Mouse (Mus musculus): ENCODE results near the gene Ncoa7. TPM values are rescaled to one million over a fixed set of nuclear protein-coding genes. Genes with fewer than 3 reads are reported as not detected.

Ncoa7 gene
- polyA plus RNA-seq, 1 experiment from 2014 or later: 6.8 TPM

DNA sequence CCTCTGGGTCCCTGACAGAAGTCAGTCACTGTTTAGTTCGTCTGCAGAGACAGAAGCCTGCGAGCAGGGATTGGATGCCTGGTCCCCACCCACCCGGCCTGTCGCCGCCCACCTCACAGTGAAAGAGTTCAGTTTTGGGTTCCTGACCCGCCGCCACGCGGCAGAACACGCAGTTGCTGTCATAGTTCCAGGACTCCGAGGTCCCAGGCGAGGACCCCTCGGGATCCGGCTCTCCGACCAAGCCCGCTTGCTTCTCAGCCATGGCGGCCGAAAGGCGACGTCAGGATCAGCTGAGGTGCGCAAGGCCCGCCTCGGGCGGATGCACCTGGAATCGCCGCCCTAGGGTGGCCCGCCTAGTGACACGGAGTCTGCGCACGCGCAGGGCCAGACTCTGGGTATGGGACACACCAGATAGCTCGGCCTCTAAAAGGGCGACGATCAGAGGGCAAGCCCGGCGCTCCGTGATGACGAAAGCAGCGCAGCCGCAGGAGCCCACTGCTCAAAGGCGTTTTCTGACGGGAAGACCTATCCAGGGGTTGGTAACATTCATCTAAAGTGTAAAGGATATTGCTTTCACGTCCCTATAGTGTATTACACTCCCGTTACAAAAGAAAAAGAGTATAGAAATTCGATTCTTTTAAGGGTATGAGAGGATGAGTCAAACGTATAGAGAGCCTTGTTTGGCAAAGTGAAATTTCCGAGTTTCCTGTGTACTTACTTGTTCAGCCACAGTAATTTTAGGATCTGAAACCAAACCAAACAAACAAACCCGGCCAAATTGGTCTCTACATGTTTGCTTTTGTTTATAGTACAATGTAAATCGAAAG lies 184.8 kb downstream of the Ncoa7 start:
- Histone ChIP-seq H3K36me3 (no peaks in the 10 kb centered on the region), H3K27ac (peak overlapping the region; percentile 93), H3K27me3 (ENCODE audit: insufficient read depth, poor library complexity, severe bottlenecking) (no peaks in the 10 kb centered on the region), H3K4me1 (replicated peaks) (peaks cover 13% of the 10 kb centered on the region), H3K9me3 (no peaks in the 10 kb centered on the region), H3K4me3 (peak overlapping the region; percentile 74)
- WGBS: 1% methylated on average over 49 of the region's 49 CpGs
- DNase-seq (ENCODE audit: low spot score): peak; percentile 98

DNA sequence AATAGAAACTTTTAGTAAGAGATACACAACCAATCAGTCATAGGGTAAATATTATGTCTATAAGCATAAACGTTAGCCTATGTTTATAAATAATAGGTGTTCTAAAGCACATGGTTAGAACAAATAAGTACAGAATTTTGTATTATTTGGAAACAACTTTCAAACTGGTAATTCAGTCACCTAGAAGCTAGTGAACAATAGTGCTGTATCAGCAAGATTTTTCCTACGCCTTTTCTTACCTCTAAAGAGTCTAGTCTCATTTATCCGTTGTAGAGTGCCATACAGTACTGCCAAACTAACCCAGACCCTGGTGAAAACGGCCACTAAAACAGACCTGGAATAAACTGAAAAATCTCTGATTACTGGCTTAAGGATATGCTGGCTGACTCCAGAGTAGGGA lies 190.1 kb downstream of the Ncoa7 start:
- H3K4me1 ChIP-seq (replicated peaks): peaks cover 10% of the 10 kb centered on the region
- H3K27me3 ChIP-seq (ENCODE audit: insufficient read depth, poor library complexity, severe bottlenecking): no peaks in the 10 kb centered on the region
- 83% methylated on average over 4 of the region's 4 CpGs for WGBS
- 0 out of 2 replicates have a peak, but pooled peaks cover 6% of the 10 kb centered on the region for H3K36me3 ChIP-seq
- no peak for DNase-seq (ENCODE audit: low spot score)
- H3K27ac ChIP-seq: no peak overlapping the region
- no peaks in the 10 kb centered on the region for H3K9me3 ChIP-seq
- H3K4me3 ChIP-seq: no peak overlapping the region

DNA sequence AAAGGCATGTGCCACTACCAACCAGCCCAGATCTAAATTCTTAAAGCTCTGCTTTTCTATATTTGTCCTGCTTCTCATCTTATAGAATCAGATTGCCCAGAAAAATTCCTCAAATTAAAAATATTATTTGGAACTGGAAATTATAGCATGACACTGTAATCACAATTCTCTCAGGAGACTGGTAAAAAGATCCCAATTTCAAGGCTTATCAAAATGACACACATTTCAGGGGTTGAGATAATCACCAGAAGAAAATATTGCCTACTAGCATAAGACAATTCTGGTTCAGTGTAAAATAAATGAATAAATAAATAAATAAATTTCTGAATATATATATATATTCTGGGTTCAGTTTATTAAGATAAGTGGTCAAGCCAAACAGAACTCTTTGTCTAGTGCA lies 193.5 kb downstream of the Ncoa7 start:
- Histone ChIP-seq H3K4me1 (replicated peaks) (no peaks in the 10 kb centered on the region), H3K27ac (no peak overlapping the region), H3K9me3 (no peaks in the 10 kb centered on the region), H3K4me3 (no peak overlapping the region), H3K36me3 (peaks cover 12% of the 10 kb centered on the region; the same call in 1 of the 2 replicates), H3K27me3 (ENCODE audit: insufficient read depth, poor library complexity, severe bottlenecking) (no peaks in the 10 kb centered on the region)
- no peak for DNase-seq (ENCODE audit: low spot score)

DNA sequence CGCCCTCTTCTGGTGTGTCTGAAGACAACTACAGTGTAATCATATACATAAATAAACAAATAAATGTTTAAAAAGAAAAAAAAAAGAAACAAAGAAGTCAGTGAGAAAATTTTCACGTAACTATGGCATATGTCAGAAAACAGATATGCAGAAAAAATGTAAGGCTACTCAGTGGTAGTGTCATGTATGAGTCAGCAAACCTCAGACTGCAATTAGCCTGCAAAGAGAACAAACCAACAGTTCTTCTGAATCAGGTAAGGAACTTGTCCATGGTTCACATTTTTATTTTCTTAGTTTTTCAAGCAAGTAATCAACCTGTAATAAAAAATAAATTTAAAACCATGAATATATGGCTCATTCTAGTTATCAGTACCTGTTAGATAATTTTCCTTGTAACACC lies 195.0 kb downstream of the Ncoa7 start:
- Histone ChIP-seq H3K36me3 (peaks cover 12% of the 10 kb centered on the region; the same call in 1 of the 2 replicates), H3K4me1 (replicated peaks) (no peaks in the 10 kb centered on the region), H3K9me3 (no peaks in the 10 kb centered on the region), H3K27ac (no peak overlapping the region), H3K27me3 (ENCODE audit: insufficient read depth, poor library complexity, severe bottlenecking) (no peaks in the 10 kb centered on the region), H3K4me3 (no peak overlapping the region)
- WGBS: 73% methylated on average over 2 of the region's 2 CpGs
- no peak for DNase-seq (ENCODE audit: low spot score)

DNA sequence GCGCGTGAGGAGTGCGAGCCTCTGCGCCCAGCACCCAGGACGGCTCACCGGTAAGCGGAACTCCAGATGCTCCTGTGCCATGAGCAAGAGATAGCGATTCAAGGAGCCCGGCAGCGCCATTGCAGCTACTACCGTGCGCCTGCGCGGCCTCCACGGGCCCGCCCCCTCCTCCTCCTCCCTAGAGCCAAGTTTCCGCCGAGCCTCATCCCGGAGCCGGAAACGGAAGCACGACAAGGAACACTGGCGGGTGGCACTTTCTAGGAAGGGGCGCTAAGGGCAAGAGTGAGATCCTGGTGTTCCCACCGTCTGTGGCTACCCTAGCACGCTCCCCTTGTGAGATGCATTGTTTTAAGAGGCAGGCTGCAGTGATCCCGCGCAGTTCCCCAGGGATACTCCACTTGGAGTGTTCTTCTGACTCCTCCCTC lies 202.6 kb downstream of the Ncoa7 start, which contains the start of gene Trmt11:
Gene Trmt11 (minus strand): TSS at position 208 of the 425 bp plus-strand sequence.
- Histone ChIP-seq H3K27ac (peak within 1 kb of the TSS; percentile 96), H3K4me1 (replicated peaks) (peaks cover 15% of the 10 kb centered on the region), H3K9me3 (no peaks in the 10 kb centered on the region), H3K27me3 (ENCODE audit: insufficient read depth, poor library complexity, severe bottlenecking) (no peaks in the 10 kb centered on the region), H3K36me3 (peaks cover 22% of the 10 kb centered on the region), H3K4me3 (peak within 1 kb of the TSS; percentile 85)
- WGBS: under 1% methylated on average over 27 of the region's 28 CpGs
- peak; percentile 92 for DNase-seq (ENCODE audit: low spot score)

DNA sequence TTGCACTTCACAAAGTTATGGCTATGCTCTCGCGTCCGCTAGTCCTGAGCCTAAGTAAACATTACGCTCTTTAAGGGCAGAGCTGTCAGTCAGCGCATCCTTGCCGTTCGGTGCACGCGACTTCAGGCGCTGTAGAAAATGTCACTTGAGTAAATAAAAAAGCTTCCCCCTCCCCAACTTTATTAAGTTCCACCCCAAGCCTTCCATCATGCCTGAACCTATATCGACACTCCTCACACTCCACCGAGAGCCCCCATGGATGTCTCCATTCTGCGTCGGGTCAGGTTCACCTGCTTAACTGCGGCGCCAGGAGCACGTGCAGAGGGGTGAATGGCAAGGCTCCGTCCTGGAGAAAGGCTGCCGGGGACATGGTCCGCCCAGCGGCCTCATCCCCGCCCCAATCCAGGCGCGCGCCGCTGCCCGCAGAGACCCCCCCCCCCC lies 203.0 kb downstream of the Ncoa7 start:
- Histone ChIP-seq H3K36me3 (peaks cover 27% of the 10 kb centered on the region), H3K4me3 (peak overlapping the region; percentile 85), H3K27me3 (ENCODE audit: insufficient read depth, poor library complexity, severe bottlenecking) (no peaks in the 10 kb centered on the region), H3K9me3 (no peaks in the 10 kb centered on the region), H3K27ac (peak overlapping the region; percentile 96), H3K4me1 (replicated peaks) (peaks cover 15% of the 10 kb centered on the region)
- no peak for DNase-seq (ENCODE audit: low spot score)
- under 1% methylated on average over 25 of the region's 27 CpGs for WGBS

DNA sequence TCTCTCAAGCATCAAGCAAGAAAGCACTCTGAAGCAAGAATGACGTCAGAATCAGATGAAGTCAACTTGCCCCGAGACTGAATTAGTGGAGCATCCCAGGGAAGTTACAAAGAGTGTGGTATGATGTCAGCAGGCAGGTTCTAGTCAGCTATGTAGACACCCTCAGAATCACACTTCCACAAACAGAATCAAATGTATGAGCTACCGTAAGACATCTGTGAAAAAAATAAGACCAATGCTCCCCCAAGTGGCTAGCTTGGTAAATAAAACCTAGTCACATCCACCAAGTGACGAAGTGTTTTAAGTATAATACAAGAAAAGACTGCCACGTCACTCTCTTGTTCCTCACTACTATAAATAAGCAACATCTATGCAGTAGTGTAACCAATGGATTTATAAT lies 216.1 kb downstream of the Ncoa7 start:
- no peaks in the 10 kb centered on the region for H3K9me3 ChIP-seq
- no peaks in the 10 kb centered on the region for H3K27me3 ChIP-seq (ENCODE audit: insufficient read depth, poor library complexity, severe bottlenecking)
- H3K27ac ChIP-seq: no peak overlapping the region
- H3K4me1 ChIP-seq (replicated peaks): no peaks in the 10 kb centered on the region
- no peak overlapping the region for H3K4me3 ChIP-seq
- 88% methylated on average over 5 of the region's 5 CpGs for WGBS
- no peak for DNase-seq (ENCODE audit: low spot score)
- peaks cover 88% of the 10 kb centered on the region for H3K36me3 ChIP-seq

DNA sequence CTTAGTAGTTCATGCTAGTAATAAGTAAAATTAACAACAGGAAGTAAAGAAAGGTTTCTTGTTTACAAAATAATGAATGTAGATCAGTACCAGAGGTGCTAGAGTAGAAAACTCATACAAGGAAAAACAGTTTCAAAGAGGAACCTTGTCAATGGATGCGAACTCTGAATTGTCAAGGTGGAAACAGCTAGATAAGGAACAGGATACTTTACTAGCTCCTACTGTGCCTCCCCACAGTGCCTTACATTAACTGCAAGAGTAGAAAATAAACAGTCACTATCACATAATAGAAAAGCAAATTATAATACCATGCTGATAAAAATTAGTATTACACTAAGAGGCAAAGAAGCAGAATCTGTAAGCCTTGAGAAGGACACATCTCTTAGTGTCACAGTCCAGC lies 217.4 kb downstream of the Ncoa7 start:
- Histone ChIP-seq H3K27me3 (ENCODE audit: insufficient read depth, poor library complexity, severe bottlenecking) (no peaks in the 10 kb centered on the region), H3K36me3 (peaks cover 84% of the 10 kb centered on the region), H3K4me1 (replicated peaks) (no peaks in the 10 kb centered on the region), H3K9me3 (no peaks in the 10 kb centered on the region), H3K4me3 (no peak overlapping the region), H3K27ac (no peak overlapping the region)
- 100% methylated on average over 1 of the region's 1 CpGs for WGBS
- DNase-seq (ENCODE audit: low spot score): no peak

Other genes with a start within 250 kb of the Ncoa7 start
- 26.3 and 30.6 TPM in 2 replicates for gene Trmt11, start 202.6 kb downstream of the Ncoa7 start, polyA plus RNA-seq (2016; fragmentation: Nextera tagmentation; extraction: Ambion mirVana)
- 14.7 and 15.2 TPM in 2 replicates for gene Hint3, start 173.7 kb downstream of the Ncoa7 start, polyA plus RNA-seq (2016; fragmentation: Nextera tagmentation; extraction: Ambion mirVana)
- gene Hey2, start 39.5 kb upstream of the Ncoa7 start, polyA plus RNA-seq (2016; fragmentation: Nextera tagmentation; extraction: Ambion mirVana): 4.4 and 6.0 TPM in 2 replicates

All from hindbrain, embryonic 10.5 days (tissue).